Mouse (Mus musculus) testis, adult 2 months (tissue): Measurements from ENCODE around the gene Dusp5.

Source experiments
- CTCF ChIP-seq: fragments of 200-500 bp; IDR thresholded peaks from 2 replicates; pipeline ENCODE4 v1.5.1; 2012; ENCODE audit warnings: low read depth, mild to moderate bottlenecking, inconsistent platforms, low read length, moderate library complexity; ENCODE audit not compliant: control insufficient read depth, insufficient read depth, insufficient replicate concordance
- POLR2A ChIP-seq: fragments of 200-500 bp; IDR thresholded peaks from 2 replicates; pipeline ENCODE4 v1.6.1; 2012; ENCODE audit warnings: low read depth, mild to moderate bottlenecking, inconsistent platforms, low read length, moderate library complexity; ENCODE audit not compliant: control insufficient read depth

- TF ChIP-seq POLR2A = no peak
- no peak for TF ChIP-seq CTCF
These were observed 1.0 kb downstream of the Dusp5 start for GRCm38 (mm10) chr19:53529705-53530562.
